Mouse (Mus musculus) liver, embryonic 15.5 days (tissue): ENCODE results near the gene Ugt1a7c. TPM values are rescaled to one million over a fixed set of nuclear protein-coding genes. Genes with fewer than 3 reads are reported as not detected.

Experiments used
- ATAC-seq: fragments of 200-750 bp; cut with Nextera tagmentation; 2 replicates; pipeline ENCODE4 v1.8.0; 2017; ENCODE audit warnings: moderate number of reproducible peaks, mild to moderate bottlenecking, moderate library complexity; ENCODE audit not compliant: insufficient read depth
- H3K27ac ChIP-seq: fragments of 300-500 bp; sonication (generic); replicated peaks from 2 replicates; pipeline ENCODE4 v1.5.1; 2015; ENCODE audit warnings: mild to moderate bottlenecking, inconsistent platforms
- H3K27me3 ChIP-seq: fragments of 300-500 bp; sonication (generic); 2 replicates; pipeline ENCODE4 v1.6.1; 2015; ENCODE audit warnings: mild to moderate bottlenecking, inconsistent platforms
- H3K36me3 ChIP-seq: fragments of 300-500 bp; sonication (generic); replicated peaks from 2 replicates; pipeline ENCODE4 v1.6.1; 2015; ENCODE audit warnings: moderate library complexity, mild to moderate bottlenecking, inconsistent platforms
- H3K4me1 ChIP-seq: fragments of 300-500 bp; sonication (generic); replicated peaks from 2 replicates; pipeline ENCODE4 v1.6.1; 2015; ENCODE audit warnings: inconsistent platforms
- H3K4me2 ChIP-seq: fragments of 300-500 bp; sonication (generic); 2 replicates; pipeline ENCODE4 v1.6.1; 2015; ENCODE audit warnings: moderate library complexity, mild to moderate bottlenecking, inconsistent platforms
- H3K4me3 ChIP-seq: fragments of 300-500 bp; sonication (generic); replicated peaks from 2 replicates; pipeline ENCODE4 v1.5.1; 2015; ENCODE audit warnings: mild to moderate bottlenecking, inconsistent platforms
- H3K9ac ChIP-seq: fragments of 300-500 bp; sonication (generic); 2 replicates; pipeline ENCODE4 v1.6.1; 2015; ENCODE audit warnings: moderate library complexity, mild to moderate bottlenecking, inconsistent platforms
- H3K9me3 ChIP-seq: fragments of 300-500 bp; sonication (generic); replicated peaks from 2 replicates; pipeline ENCODE4 v1.6.1; 2016; ENCODE audit warnings: inconsistent platforms
- WGBS: fragments of 180-500 bp; shearing (Covaris S2); methylation state at CpG from one replicate; pipeline ENCODE4 v1.1.7; 2015; ENCODE audit warnings: mixed read lengths; ENCODE audit not compliant: insufficient replicate concordance; 5-methylcytosine and 5-hydroxymethylcytosine counted together
- polyA plus RNA-seq: library from polyadenylated mRNA; unstranded; fragments of >200 nt; fragmentation: Nextera tagmentation; extraction: Ambion mirVana; gene quantifications from 2 replicates; pipeline ENCODE4 v1.2.1, GENCODE M21; 2015

Gene Ugt1a7c
- polyA plus RNA-seq, 1 experiment from 2014 or later: 3.1 TPM

- ATAC-seq: no peak
- peaks cover 45% of the 10 kb centered on the region; the same call in 1 of the 2 replicates for H3K9me3 ChIP-seq
Measured at GRCm38 (mm10) chr1:88231803-88232499, 137.1 kb downstream of the Ugt1a7c start.

GRCm38 (mm10) chr1:88232664-88233380 is 138.0 kb downstream of the Ugt1a7c start:
- Histone ChIP-seq H3K27ac (no peak overlapping the region), H3K4me2 (no peak overlapping the region), H3K36me3 (no peaks in the 10 kb centered on the region), H3K4me3 (no peak overlapping the region), H3K9ac (no peak overlapping the region), H3K27me3 (no peaks in the 10 kb centered on the region), H3K9me3 (peaks cover 42% of the 10 kb centered on the region), H3K4me1 (no peaks in the 10 kb centered on the region)
- WGBS: 43% methylated on average over 3 of the region's 3 CpGs
- ATAC-seq: no peak

More at GRCm38 (mm10) chr1:88231803-88232499, 137.1 kb downstream of the Ugt1a7c start:
- H3K27ac ChIP-seq: no peak overlapping the region
- no peak overlapping the region for H3K4me2 ChIP-seq
- 49% methylated on average over 7 of the region's 7 CpGs for WGBS
- no peaks in the 10 kb centered on the region for H3K27me3 ChIP-seq
- H3K4me1 ChIP-seq: no peaks in the 10 kb centered on the region
- no peaks in the 10 kb centered on the region for H3K36me3 ChIP-seq
- H3K4me3 ChIP-seq: no peak overlapping the region
- H3K9ac ChIP-seq: no peak overlapping the region

GRCm38 (mm10) chr1:88233421-88234247 is 138.8 kb downstream of the Ugt1a7c start:
- no peaks in the 10 kb centered on the region for H3K27me3 ChIP-seq
- H3K4me2 ChIP-seq: no peak overlapping the region
- ATAC-seq: no peak
- H3K36me3 ChIP-seq: no peaks in the 10 kb centered on the region
- H3K4me1 ChIP-seq: no peaks in the 10 kb centered on the region
- peaks cover 50% of the 10 kb centered on the region for H3K9me3 ChIP-seq
- no peak overlapping the region for H3K27ac ChIP-seq
- no peak overlapping the region for H3K9ac ChIP-seq
- 50% methylated on average over 14 of the region's 14 CpGs for WGBS
- no peak overlapping the region for H3K4me3 ChIP-seq

GRCm38 (mm10) chr1:88234248-88234610 is 139.4 kb downstream of the Ugt1a7c start:
- H3K27me3 ChIP-seq: no peaks in the 10 kb centered on the region
- H3K27ac ChIP-seq: no peak overlapping the region
- no peak overlapping the region for H3K9ac ChIP-seq
- no peak overlapping the region for H3K4me3 ChIP-seq
- WGBS: 45% methylated on average over 4 of the region's 4 CpGs
- no peak overlapping the region for H3K4me2 ChIP-seq
- H3K9me3 ChIP-seq: peaks cover 54% of the 10 kb centered on the region
- no peaks in the 10 kb centered on the region for H3K36me3 ChIP-seq
- no peak for ATAC-seq
- no peaks in the 10 kb centered on the region for H3K4me1 ChIP-seq

GRCm38 (mm10) chr1:88234646-88235045 is 139.8 kb downstream of the Ugt1a7c start:
- H3K27me3 ChIP-seq: no peaks in the 10 kb centered on the region
- ATAC-seq: no peak
- H3K9me3 ChIP-seq: peaks cover 51% of the 10 kb centered on the region

DNA sequence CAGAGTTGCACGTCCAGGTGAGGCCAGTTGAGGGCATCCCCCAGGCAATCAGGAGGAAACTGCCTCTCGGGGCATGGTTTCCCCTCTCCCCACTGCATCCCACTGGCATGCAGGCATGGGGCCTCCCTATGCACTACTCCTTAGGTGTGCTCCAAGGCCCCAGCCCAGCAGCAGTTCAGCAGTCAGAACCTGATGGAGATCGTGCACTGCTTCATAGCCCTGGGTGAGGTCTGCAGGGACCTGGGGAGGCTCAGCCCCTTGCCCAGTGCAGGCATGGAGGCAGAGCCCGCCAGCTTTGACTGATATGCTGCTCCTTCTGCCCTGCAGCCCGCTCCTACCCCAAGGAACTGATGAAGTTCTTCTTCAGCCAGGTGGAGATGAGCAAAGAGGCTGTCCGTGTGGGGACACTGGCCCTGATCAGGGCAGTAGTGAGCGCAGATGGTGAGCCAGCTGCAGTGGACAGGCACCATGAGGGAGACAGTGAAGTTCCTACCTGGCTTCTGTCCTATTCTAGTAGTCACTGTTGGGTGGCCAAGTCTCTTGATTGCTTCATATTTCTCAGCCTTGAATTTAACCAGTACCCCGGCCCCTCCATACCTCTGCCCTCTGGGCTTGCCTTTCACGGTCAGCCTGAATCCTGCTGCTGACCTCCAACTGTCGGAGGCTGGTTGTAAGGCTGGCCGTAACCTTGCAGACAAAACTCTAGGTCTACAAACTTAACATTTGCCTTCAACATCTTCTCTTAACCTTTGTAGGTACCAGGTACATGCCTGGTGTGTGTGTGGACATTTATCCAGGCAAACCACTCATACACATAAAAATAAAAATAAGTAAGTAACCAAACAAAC is 140.4 kb downstream of the Ugt1a7c start:
- no peak for ATAC-seq
- H3K9me3 ChIP-seq: peaks cover 49% of the 10 kb centered on the region
- 47% methylated on average over 11 of the region's 11 CpGs for WGBS

More at GRCm38 (mm10) chr1:88234646-88235045, 139.8 kb downstream of the Ugt1a7c start:
- Histone ChIP-seq H3K27ac (no peak overlapping the region), H3K36me3 (no peaks in the 10 kb centered on the region), H3K4me1 (no peaks in the 10 kb centered on the region), H3K9ac (no peak overlapping the region), H3K4me2 (no peak overlapping the region), H3K4me3 (no peak overlapping the region)
- WGBS: 32% methylated on average over 5 of the region's 5 CpGs

DNA sequence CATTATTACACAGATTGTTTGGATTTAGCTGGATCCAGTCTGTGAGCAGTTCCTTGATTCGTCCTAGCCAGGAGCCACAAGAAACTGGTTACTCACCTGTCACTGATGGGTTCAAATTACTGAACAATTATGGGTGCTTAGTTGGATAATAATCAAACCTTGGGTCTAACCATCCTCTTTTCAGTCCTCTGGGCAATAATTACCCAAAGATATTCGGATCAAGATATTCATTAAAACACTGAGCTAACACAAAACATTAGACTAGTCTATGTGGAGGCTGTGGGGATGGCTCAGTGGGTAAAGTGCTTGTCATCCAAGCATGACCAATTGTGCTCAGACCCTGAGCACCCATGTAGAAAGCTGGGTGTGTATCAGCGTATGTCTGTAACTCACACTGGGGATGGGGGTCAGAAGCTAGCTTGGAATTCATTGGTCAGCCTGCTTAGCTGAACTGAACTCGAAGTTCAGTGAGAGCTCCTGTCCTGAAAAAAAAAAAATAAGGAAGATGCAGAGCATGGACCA is 141.1 kb downstream of the Ugt1a7c start:
- Histone ChIP-seq H3K27ac (no peak overlapping the region), H3K4me3 (no peak overlapping the region), H3K4me1 (no peaks in the 10 kb centered on the region), H3K27me3 (no peaks in the 10 kb centered on the region), H3K9me3 (peaks cover 54% of the 10 kb centered on the region), H3K4me2 (no peak overlapping the region), H3K36me3 (no peaks in the 10 kb centered on the region), H3K9ac (no peak overlapping the region)
- WGBS: 38% methylated on average over 4 of the region's 4 CpGs
- ATAC-seq: no peak

More for the DNA sequence above, 140.4 kb downstream of the Ugt1a7c start:
- H3K9ac ChIP-seq: no peak overlapping the region
- no peak overlapping the region for H3K27ac ChIP-seq
- H3K27me3 ChIP-seq: no peaks in the 10 kb centered on the region
- no peaks in the 10 kb centered on the region for H3K36me3 ChIP-seq
- H3K4me2 ChIP-seq: no peak overlapping the region
- no peaks in the 10 kb centered on the region for H3K4me1 ChIP-seq
- H3K4me3 ChIP-seq: no peak overlapping the region

DNA sequence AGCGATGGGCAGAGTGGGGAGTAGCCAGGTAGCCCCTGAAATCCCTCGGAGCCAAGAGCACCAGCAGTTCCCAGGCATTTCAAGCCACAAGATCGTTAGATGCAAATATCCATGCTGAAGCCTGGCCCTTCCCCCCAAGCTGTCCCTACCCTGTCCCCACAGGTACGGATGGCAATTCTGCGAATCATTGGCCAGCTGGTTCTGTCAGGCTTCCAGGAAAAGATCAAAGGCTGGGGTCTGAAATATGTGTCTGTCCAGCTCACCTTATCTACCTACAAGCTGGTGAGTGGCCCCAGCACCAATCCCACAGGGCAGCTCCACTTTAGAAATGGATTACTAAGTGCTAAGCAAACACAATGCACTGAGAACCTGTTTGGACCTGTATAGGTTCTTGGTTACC is 142.4 kb downstream of the Ugt1a7c start:
- peaks cover 50% of the 10 kb centered on the region for H3K9me3 ChIP-seq
- H3K4me2 ChIP-seq: no peak overlapping the region
- 59% methylated on average over 5 of the region's 5 CpGs for WGBS
- H3K4me1 ChIP-seq: no peaks in the 10 kb centered on the region
- no peak overlapping the region for H3K27ac ChIP-seq
- no peaks in the 10 kb centered on the region for H3K27me3 ChIP-seq
- H3K4me3 ChIP-seq: no peak overlapping the region
- no peak overlapping the region for H3K9ac ChIP-seq
- H3K36me3 ChIP-seq: no peaks in the 10 kb centered on the region
- ATAC-seq: no peak

DNA sequence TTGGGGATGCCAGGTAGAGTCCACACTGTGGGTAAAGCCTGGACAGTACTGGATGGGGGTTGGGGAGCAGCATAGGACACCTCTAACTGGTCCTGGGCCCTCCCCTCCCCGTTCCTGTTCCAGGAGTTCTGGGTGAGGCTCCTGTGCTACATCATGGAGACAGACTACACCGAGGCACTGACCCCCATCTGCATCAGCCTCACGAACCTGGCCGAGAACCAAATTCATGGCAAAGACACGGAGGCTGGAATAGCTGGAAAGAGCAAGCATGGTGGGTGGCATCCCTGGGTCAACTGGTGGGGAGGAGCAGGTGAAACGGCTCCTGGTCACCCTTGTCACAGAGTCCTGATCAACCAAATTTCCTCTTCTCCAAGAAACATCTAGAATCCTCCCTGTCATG is 143.9 kb downstream of the Ugt1a7c start:
- Histone ChIP-seq H3K27ac (no peak overlapping the region), H3K4me1 (no peaks in the 10 kb centered on the region), H3K4me2 (no peak overlapping the region), H3K27me3 (no peaks in the 10 kb centered on the region), H3K36me3 (no peaks in the 10 kb centered on the region), H3K9me3 (peaks cover 42% of the 10 kb centered on the region), H3K9ac (no peak overlapping the region), H3K4me3 (no peak overlapping the region)
- 56% methylated on average over 6 of the region's 6 CpGs for WGBS
- ATAC-seq: no peak

DNA sequence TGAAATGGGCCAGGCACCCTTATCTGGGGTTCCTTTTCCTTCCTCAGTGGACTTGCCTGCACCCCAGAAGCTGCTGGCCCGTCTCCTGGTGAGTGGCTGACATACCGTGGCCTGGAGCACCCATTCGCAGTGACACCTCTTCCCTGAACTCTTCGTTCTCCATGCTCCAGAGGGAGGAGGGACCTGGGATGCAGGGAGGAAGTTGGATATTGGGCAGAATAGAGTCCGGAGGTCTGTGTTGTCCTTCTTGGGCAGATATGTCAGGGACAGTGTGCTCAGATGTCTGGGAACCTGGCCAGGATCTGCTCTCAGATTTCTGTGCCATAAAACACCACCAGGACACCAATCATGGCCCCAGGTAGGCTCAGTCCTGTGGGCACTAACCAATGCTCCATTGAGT is 145.2 kb downstream of the Ugt1a7c start:
- Histone ChIP-seq H3K4me1 (no peaks in the 10 kb centered on the region), H3K36me3 (no peaks in the 10 kb centered on the region), H3K27ac (no peak overlapping the region), H3K4me3 (no peak overlapping the region), H3K4me2 (no peak overlapping the region), H3K27me3 (no peaks in the 10 kb centered on the region), H3K9me3 (peaks cover 49% of the 10 kb centered on the region), H3K9ac (no peak overlapping the region)
- WGBS: 57% methylated on average over 5 of the region's 5 CpGs
- no peak for ATAC-seq
